Mouse (Mus musculus) limb, embryonic 10.5 days (tissue): ENCODE results near the gene Mep1a. TPM values are rescaled to one million over a fixed set of nuclear protein-coding genes. Genes with fewer than 3 reads are reported as not detected.
"Not testable (repeated sequence)": the region's sequence is repeated elsewhere in the genome, so short reads cannot be mapped to it uniquely, and the experiment has no call there.

Experiments used
- DNase-seq: peaks from one replicate; pipeline ENCODE4 v3.0.0-alpha.2; 2017; ENCODE audit warnings: low spot score
- H3K27ac ChIP-seq: fragments of 300-500 bp; sonication (generic); 2 replicates; pipeline ENCODE4 v1.5.1; 2016; ENCODE audit warnings: mild to moderate bottlenecking
- H3K27me3 ChIP-seq: fragments of 300-500 bp; sonication (generic); 2 replicates; pipeline ENCODE4 v1.6.1; 2016; ENCODE audit warnings: low read depth, mild to moderate bottlenecking; ENCODE audit not compliant: poor library complexity, severe bottlenecking
- H3K36me3 ChIP-seq: fragments of 300-500 bp; sonication (generic); 2 replicates; pipeline ENCODE4 v1.6.1; 2016; ENCODE audit warnings: mild to moderate bottlenecking, moderate library complexity
- H3K4me1 ChIP-seq: fragments of 300-500 bp; sonication (generic); 2 replicates; pipeline ENCODE4 v1.6.1; 2016
- H3K4me3 ChIP-seq: fragments of 300-500 bp; sonication (generic); 2 replicates; pipeline ENCODE4 v1.5.1; 2016; ENCODE audit warnings: mild to moderate bottlenecking, moderate library complexity
- H3K9me3 ChIP-seq: fragments of 300-500 bp; sonication (generic); replicated peaks from 2 replicates; pipeline ENCODE4 v1.6.1; 2016; ENCODE audit warnings: mild to moderate bottlenecking
- WGBS: fragments of 180-500 bp; shearing (Covaris S2); methylation state at CpG from one replicate; pipeline ENCODE4 v1.1.7; 2016; 5-methylcytosine and 5-hydroxymethylcytosine counted together
- polyA plus RNA-seq: library from polyadenylated mRNA; unstranded; fragments of >200 nt; fragmentation: Nextera tagmentation; extraction: Ambion mirVana; gene quantifications from 2 replicates; pipeline ENCODE4 v1.2.1, GENCODE M21; 2016

The Mep1a gene
- polyA plus RNA-seq, 1 experiment from 2014 or later = not detected

- no peaks in the 10 kb centered on the region for H3K36me3 ChIP-seq
- 62% methylated on average over 4 of the region's 4 CpGs for WGBS
Measured at GRCm38 (mm10) chr17:43503861-43504593, 1.4 kb upstream of the Mep1a start.

GRCm38 (mm10) chr17:43501631-43502030 is 981 bp downstream of the Mep1a start:
- WGBS = 95% methylated on average over 5 of the region's 5 CpGs
- Histone ChIP-seq H3K27me3 (no peaks in the 10 kb centered on the region), H3K9me3 (no peaks in the 10 kb centered on the region), H3K4me1 (no peaks in the 10 kb centered on the region), H3K36me3 (no peaks in the 10 kb centered on the region), H3K27ac (no peak overlapping the region), H3K4me3 (no peak overlapping the region)
- no peak for DNase-seq

More at GRCm38 (mm10) chr17:43503861-43504593, 1.4 kb upstream of the Mep1a start:
- DNase-seq = no peak
- Histone ChIP-seq H3K27me3 (no peaks in the 10 kb centered on the region), H3K4me3 (no peak overlapping the region), H3K27ac (no peak overlapping the region), H3K4me1 (no peaks in the 10 kb centered on the region), H3K9me3 (no peaks in the 10 kb centered on the region)

- Histone ChIP-seq H3K4me3 (no peak overlapping the region), H3K9me3 (no peaks in the 10 kb centered on the region), H3K27me3 (no peaks in the 10 kb centered on the region), H3K36me3 (no peaks in the 10 kb centered on the region), H3K4me1 (no peaks in the 10 kb centered on the region), H3K27ac (no peak overlapping the region)
- no peak for DNase-seq
- 86% methylated on average over 3 of the region's 3 CpGs for WGBS
Measured at GRCm38 (mm10) chr17:43501223-43501622, 1.4 kb downstream of the Mep1a start.

GRCm38 (mm10) chr17:43500513-43500912 is 2.1 kb downstream of the Mep1a start:
- Histone ChIP-seq H3K27ac (no peak overlapping the region), H3K4me3 (no peak overlapping the region), H3K4me1 (no peaks in the 10 kb centered on the region), H3K9me3 (no peaks in the 10 kb centered on the region), H3K36me3 (no peaks in the 10 kb centered on the region), H3K27me3 (no peaks in the 10 kb centered on the region)
- WGBS = 85% methylated on average over 1 of the region's 1 CpGs
- no peak for DNase-seq

- no peaks in the 10 kb centered on the region for H3K4me1 ChIP-seq
- 86% methylated on average over 4 of the region's 4 CpGs for WGBS
- DNase-seq = no peak
- no peak overlapping the region for H3K27ac ChIP-seq
- no peaks in the 10 kb centered on the region for H3K9me3 ChIP-seq
- no peaks in the 10 kb centered on the region for H3K36me3 ChIP-seq
- H3K27me3 ChIP-seq = no peaks in the 10 kb centered on the region
- no peak overlapping the region for H3K4me3 ChIP-seq
Measured at GRCm38 (mm10) chr17:43497521-43497920, 5.1 kb downstream of the Mep1a start.

DNA sequence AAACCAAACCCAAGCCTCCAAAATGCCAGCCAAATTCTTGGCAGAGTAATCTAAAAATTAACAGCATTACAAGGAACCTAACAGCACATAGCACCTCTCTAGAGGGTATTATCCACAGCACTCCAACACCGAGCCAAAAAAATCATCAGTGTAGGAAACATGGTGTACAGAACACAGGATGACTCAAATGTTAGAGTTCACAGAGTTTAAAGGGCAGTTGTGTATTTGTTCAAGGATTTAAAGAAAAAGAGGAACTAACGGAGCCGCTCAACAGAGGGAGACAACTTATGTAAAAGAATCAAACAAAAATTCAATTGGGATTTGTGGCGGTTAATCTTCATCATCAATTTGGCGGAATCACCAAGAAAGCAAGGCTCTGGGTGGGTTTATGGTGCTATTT is 7.1 kb downstream of the Mep1a start:
- no peaks in the 10 kb centered on the region for H3K36me3 ChIP-seq
- no peaks in the 10 kb centered on the region for H3K9me3 ChIP-seq
- H3K4me3 ChIP-seq = no peak overlapping the region
- H3K27me3 ChIP-seq = no peaks in the 10 kb centered on the region
- no peak overlapping the region for H3K27ac ChIP-seq
- H3K4me1 ChIP-seq = no peaks in the 10 kb centered on the region
- 92% methylated on average over 5 of the region's 5 CpGs for WGBS
- no peak for DNase-seq

DNA sequence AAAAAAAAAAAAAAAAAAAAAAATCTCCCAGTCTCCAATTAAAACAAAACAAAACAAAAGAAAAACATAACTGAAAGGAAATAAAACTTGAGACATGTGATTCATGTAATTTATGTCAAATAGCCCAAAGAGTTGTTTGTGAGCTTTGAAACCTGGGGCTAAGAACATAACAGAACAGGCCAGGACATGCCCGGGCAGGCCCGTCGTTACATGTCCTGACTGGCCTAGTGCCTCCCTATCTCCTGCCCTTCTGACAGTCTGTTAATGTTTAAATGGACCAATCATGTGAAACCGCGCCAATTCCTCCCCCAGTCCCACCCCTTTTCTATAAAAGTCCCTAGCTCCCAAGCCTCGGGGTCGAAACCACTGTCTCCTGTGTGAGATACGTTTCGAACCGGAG is 12.2 kb downstream of the Mep1a start:
- H3K4me1 ChIP-seq, H3K36me3 ChIP-seq, H3K4me3 ChIP-seq: not testable (repeated sequence)

GRCm38 (mm10) chr17:43488439-43489151 is 14.0 kb downstream of the Mep1a start:
- Histone ChIP-seq H3K36me3 (no peaks in the 10 kb centered on the region), H3K27me3 (no peaks in the 10 kb centered on the region), H3K9me3 (no peaks in the 10 kb centered on the region), H3K4me1 (no peaks in the 10 kb centered on the region), H3K27ac (no peak overlapping the region), H3K4me3 (no peak overlapping the region)
- 95% methylated on average over 2 of the region's 2 CpGs for WGBS
- DNase-seq = no peak

More for the DNA sequence above, 12.2 kb downstream of the Mep1a start:
- not testable (repeated sequence) for DNase-seq, H3K27me3 ChIP-seq, H3K9me3 ChIP-seq, H3K27ac ChIP-seq
- 93% methylated on average over 10 of the region's 10 CpGs for WGBS

DNA sequence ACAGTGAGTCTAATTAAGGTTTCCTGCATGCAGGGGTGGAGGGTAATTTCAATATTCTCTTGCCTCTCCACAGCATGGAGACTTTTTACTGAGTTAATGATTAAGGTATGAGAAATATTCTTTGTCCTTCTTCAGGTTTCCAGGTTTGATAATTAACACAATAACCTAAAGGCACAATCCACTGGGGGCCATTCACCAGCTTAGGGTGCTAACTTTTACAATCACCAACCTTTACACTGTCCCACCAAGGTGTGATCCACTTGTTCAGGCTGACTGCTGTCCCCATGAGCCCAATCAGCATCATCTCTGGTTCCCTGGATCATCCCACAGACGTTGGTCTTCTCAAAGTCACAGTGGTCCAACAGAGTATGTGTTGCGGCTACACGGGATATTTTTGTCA is 16.6 kb downstream of the Mep1a start:
- Histone ChIP-seq H3K4me3 (no peak overlapping the region), H3K36me3 (no peaks in the 10 kb centered on the region)
- 87% methylated on average over 3 of the region's 3 CpGs for WGBS

GRCm38 (mm10) chr17:43477621-43478020 is 25.0 kb downstream of the Mep1a start:
- Histone ChIP-seq H3K27ac (no peak overlapping the region), H3K4me1 (no peaks in the 10 kb centered on the region), H3K36me3 (no peaks in the 10 kb centered on the region), H3K9me3 (no peaks in the 10 kb centered on the region), H3K27me3 (no peaks in the 10 kb centered on the region), H3K4me3 (no peak overlapping the region)
- no peak for DNase-seq

More for the DNA sequence above, 16.6 kb downstream of the Mep1a start:
- no peak for DNase-seq
- no peak overlapping the region for H3K27ac ChIP-seq
- no peaks in the 10 kb centered on the region for H3K9me3 ChIP-seq
- no peaks in the 10 kb centered on the region for H3K27me3 ChIP-seq
- H3K4me1 ChIP-seq = no peaks in the 10 kb centered on the region

- DNase-seq = no peak
- no peak overlapping the region for H3K27ac ChIP-seq
Measured at GRCm38 (mm10) chr17:43474775-43475174, 27.8 kb downstream of the Mep1a start.

GRCm38 (mm10) chr17:43472558-43472957 is 30.1 kb downstream of the Mep1a start:
- DNase-seq = no peak
- H3K9me3 ChIP-seq = no peaks in the 10 kb centered on the region
- H3K4me3 ChIP-seq = no peak overlapping the region
- H3K27me3 ChIP-seq = no peaks in the 10 kb centered on the region
- no peak overlapping the region for H3K27ac ChIP-seq
- H3K4me1 ChIP-seq = peaks cover 3% of the 10 kb centered on the region; the same call in 1 of the 2 replicates
- 86% methylated on average over 4 of the region's 4 CpGs for WGBS
- no peaks in the 10 kb centered on the region for H3K36me3 ChIP-seq

More at GRCm38 (mm10) chr17:43474775-43475174, 27.8 kb downstream of the Mep1a start:
- peaks cover 3% of the 10 kb centered on the region; the same call in 1 of the 2 replicates for H3K4me1 ChIP-seq
- H3K4me3 ChIP-seq = no peak overlapping the region
- WGBS = 97% methylated on average over 16 of the region's 16 CpGs
- no peaks in the 10 kb centered on the region for H3K36me3 ChIP-seq
- H3K27me3 ChIP-seq = no peaks in the 10 kb centered on the region
- no peaks in the 10 kb centered on the region for H3K9me3 ChIP-seq

DNA sequence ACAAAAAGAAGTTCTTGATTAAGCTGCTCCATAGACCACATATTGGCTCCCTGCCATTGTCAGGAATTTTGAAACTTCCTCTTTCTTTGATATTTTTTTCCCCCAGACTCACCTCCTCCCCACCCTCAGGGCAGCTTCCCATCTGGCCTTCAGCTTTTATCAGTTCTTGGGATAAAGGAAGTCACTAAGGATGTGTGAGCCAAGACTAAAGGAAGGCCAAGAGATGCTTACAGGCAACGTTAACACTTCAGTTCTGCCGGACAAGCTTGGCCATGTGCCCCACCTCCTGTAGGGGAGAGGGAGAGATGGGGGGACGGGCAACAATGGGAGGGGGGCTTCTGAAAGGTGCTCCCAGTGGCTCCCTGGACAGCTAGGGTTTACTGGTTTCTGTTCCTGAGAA is 32.6 kb downstream of the Mep1a start:
- H3K4me3 ChIP-seq = no peak overlapping the region
- H3K4me1 ChIP-seq = peaks cover 3% of the 10 kb centered on the region; the same call in 1 of the 2 replicates
- H3K27me3 ChIP-seq = no peaks in the 10 kb centered on the region
- H3K27ac ChIP-seq = no peak overlapping the region
- no peaks in the 10 kb centered on the region for H3K36me3 ChIP-seq
- no peaks in the 10 kb centered on the region for H3K9me3 ChIP-seq
- no peak for DNase-seq
- WGBS = 52% methylated on average over 3 of the region's 3 CpGs
